Mouse (Mus musculus) thymus, adult 2 months (tissue): Measurements from ENCODE around the gene Tmem14a.

Experiments used
- CTCF ChIP-seq: fragments of 200-500 bp; IDR thresholded peaks from 2 replicates; pipeline ENCODE4 v1.5.1; 2012; ENCODE audit warnings: mild to moderate bottlenecking, control low read depth, low read length, moderate library complexity, borderline replicate concordance; ENCODE audit not compliant: control insufficient read depth, poor library complexity, insufficient read depth; ENCODE audit errors: extremely low read depth
- POLR2A ChIP-seq: fragments of 200-500 bp; IDR thresholded peaks from 2 replicates; pipeline ENCODE4 v1.6.1; 2012; ENCODE audit warnings: mild to moderate bottlenecking, low read length, control low read depth, moderate library complexity; ENCODE audit not compliant: control insufficient read depth, poor library complexity, insufficient read depth; ENCODE audit errors: extremely low read depth

- TF ChIP-seq POLR2A (no peak), CTCF (no peak)
Observed at GRCm38 (mm10) chr1:21239911-21240898, 21.8 kb downstream of the Tmem14a start, which contains the start of gene Gsta3.
